In genomic region chr17:86973097-86973496, GRCm38 (mm10) we compare ENCODE assay signal across 31 mouse cellular contexts. TPM values are rescaled to one million over a fixed set of nuclear protein-coding genes. Genes with fewer than 3 reads are reported as not detected.
A peak's percentile ranks its signal among the peaks of the same experiment; 100 is the strongest.
DNase-seq lines count a peak whose midpoint lies in the region; ATAC-seq and TF ChIP-seq lines count a peak whose summit lies in the region.
"Had no signal": no experiment of that assay in that cellular context is flagged by ENCODE, and none has a peak within 500 bp of the region (broad histone marks: within the 10 kb centered on the region; RNA-seq: fewer than 3 reads in every experiment).

No protein-coding gene starts in this region.

- no peak for TF ChIP-seq EP300 in liver, postnatal 0 days (IDR thresholded peaks at IDR 0.05; ENCODE audit: low read depth)

- no peaks in the 10 kb centered on the region; the same call in 1 of the 2 replicates for H3K4me1 ChIP-seq in liver, embryonic 13.5 days (replicated peaks)
- peaks cover 13% of the 10 kb centered on the region; the same call in 1 of the 2 replicates for H3K4me1 ChIP-seq in liver, postnatal 0 days (ENCODE audit: insufficient read depth)
- H3K4me1 ChIP-seq in hindbrain, embryonic 11.5 days (replicated peaks; ENCODE audit: control insufficient read depth, insufficient read depth, low read length), result no peaks in the 10 kb centered on the region
- H3K4me1 ChIP-seq: embryonic facial prominence, embryonic 12.5 days had no signal

- DNase-seq in gastrocnemius, adult 2 months, result peak; percentile 47
- no peak for DNase-seq in gastrocnemius, adult 18-20 months (ENCODE audit: low spot score)
- no peak for DNase-seq in liver, embryonic 13.5 days
- DNase-seq in liver, result no peak
- peak; percentile 40 for DNase-seq in adipocyte (ENCODE audit: low spot score)
- no peak for DNase-seq in liver, postnatal 0 days
- DNase-seq in frontal cortex, postnatal 36 days (ENCODE audit: low spot score in 2 of 2), result no peak
- DNase-seq in hindbrain, embryonic 11.5 days (ENCODE audit: low spot score), result no peak
- DNase-seq: adrenal gland, adult 8-10 months; cerebellum, adult 11-12 months; cerebellum, adult 9-10 months; cerebellum, postnatal 25 days; heart, postnatal 36 days had no signal

- no peak overlapping the region for H3K4me2 ChIP-seq in liver, embryonic 13.5 days
- H3K4me2 ChIP-seq in liver, postnatal 0 days (ENCODE audit: low read depth, low read length), result no peak overlapping the region
- H3K4me2 ChIP-seq in hindbrain, embryonic 11.5 days (replicated peaks; ENCODE audit: low read depth, low read length), result no peak overlapping the region
- H3K4me2 ChIP-seq: embryonic facial prominence, embryonic 12.5 days; forebrain, embryonic 12.5 days; heart, embryonic 13.5 days; hindbrain, embryonic 12.5 days had no signal

- 65% methylated on average over 2 of the region's 2 CpGs for WGBS in liver, embryonic 13.5 days (ENCODE audit: insufficient replicate concordance)
- WGBS in liver, postnatal 0 days (ENCODE audit: insufficient replicate concordance), result 50% methylated on average over 2 of the region's 2 CpGs
- 91% methylated on average over 2 of the region's 2 CpGs for WGBS in hindbrain, embryonic 11.5 days

- TF ChIP-seq CTCF in gastrocnemius, adult 2 months (IDR thresholded peaks at IDR 0.05), result no peak
- no peak for TF ChIP-seq CTCF in liver, postnatal 0 days (IDR thresholded peaks at IDR 0.05; ENCODE audit: low read depth)

- H3K36me3 ChIP-seq in liver, embryonic 13.5 days, result no peaks in the 10 kb centered on the region; the same call in 1 of the 2 replicates
- 0 out of 2 replicates have a peak, but pooled peaks cover 4% of the 10 kb centered on the region for H3K36me3 ChIP-seq in liver, postnatal 0 days (replicated peaks; ENCODE audit: insufficient read depth, low read length)
- H3K36me3 ChIP-seq in hindbrain, embryonic 11.5 days (ENCODE audit: control insufficient read depth, insufficient read depth, low read length), result no peaks in the 10 kb centered on the region

- intact Hi-C loops in gastrocnemius, adult 2 months (cut with DNase I), result no loop called here

- no peaks in the 10 kb centered on the region for H3K27me3 ChIP-seq in liver, embryonic 13.5 days
- H3K27me3 ChIP-seq in liver, postnatal 0 days (ENCODE audit: insufficient read depth, low read length), result no peaks in the 10 kb centered on the region
- no peaks in the 10 kb centered on the region for H3K27me3 ChIP-seq in hindbrain, embryonic 11.5 days (ENCODE audit: control insufficient read depth, insufficient read depth, low read length)
- H3K27me3 ChIP-seq: embryonic facial prominence, embryonic 12.5 days; forebrain, embryonic 12.5 days; heart, embryonic 13.5 days; hindbrain, embryonic 12.5 days; Patski had no signal

- peak overlapping the region; percentile 56; the same call in 1 of the 2 replicates for H3K27ac ChIP-seq in gastrocnemius, adult 2 months
- no peak overlapping the region for H3K27ac ChIP-seq in liver, embryonic 13.5 days
- no peak overlapping the region for H3K27ac ChIP-seq in liver, postnatal 0 days (ENCODE audit: low read depth)
- no peak overlapping the region for H3K27ac ChIP-seq in hindbrain, embryonic 11.5 days (ENCODE audit: low read depth, low read length)
- H3K27ac ChIP-seq: embryonic facial prominence, embryonic 12.5 days; forebrain, embryonic 12.5 days; heart, embryonic 13.5 days; hindbrain, embryonic 12.5 days; hindbrain, postnatal 0 days had no signal

- no peak overlapping the region for H3K4me3 ChIP-seq in gastrocnemius, adult 2 months
- H3K4me3 ChIP-seq in liver, embryonic 13.5 days (replicated peaks), result no peak overlapping the region
- no peak overlapping the region for H3K4me3 ChIP-seq in liver, postnatal 0 days (ENCODE audit: low read depth, low read length)
- no peak overlapping the region for H3K4me3 ChIP-seq in hindbrain, embryonic 11.5 days (ENCODE audit: low read depth, low read length)
- H3K4me3 ChIP-seq: embryonic facial prominence, embryonic 12.5 days; forebrain, embryonic 12.5 days; heart, embryonic 13.5 days; hindbrain, embryonic 12.5 days had no signal

- no peaks in the 10 kb centered on the region for H3K9me3 ChIP-seq in liver, embryonic 13.5 days (replicated peaks)
- no peaks in the 10 kb centered on the region for H3K9me3 ChIP-seq in liver, postnatal 0 days (ENCODE audit: low read length)
- no peaks in the 10 kb centered on the region for H3K9me3 ChIP-seq in hindbrain, embryonic 11.5 days (ENCODE audit: control insufficient read depth, low read length)
- H3K9me3 ChIP-seq: embryonic facial prominence, embryonic 12.5 days; forebrain, embryonic 12.5 days; heart, embryonic 13.5 days; hindbrain, embryonic 12.5 days had no signal

- ATAC-seq in liver, embryonic 13.5 days (ENCODE audit: low read depth), result peak; percentile 34; the same call in 1 of the 2 replicates
- peak; percentile 65 for ATAC-seq in liver, postnatal 0 days
- no peak for ATAC-seq in hindbrain, embryonic 11.5 days (ENCODE audit: low FRiP score)
- ATAC-seq: activated CD4-positive, CD25-positive, alpha-beta regulatory T cell, adult 4 months; forebrain, embryonic 16.5 days; hindbrain, postnatal 0 days; Patski had no signal

- no peak overlapping the region for H3K9ac ChIP-seq in liver, embryonic 13.5 days
- H3K9ac ChIP-seq in liver, postnatal 0 days (replicated peaks), result no peak overlapping the region
- no peak overlapping the region for H3K9ac ChIP-seq in hindbrain, embryonic 11.5 days (ENCODE audit: low read depth, low read length)
- H3K9ac ChIP-seq: embryonic facial prominence, embryonic 12.5 days; forebrain, embryonic 12.5 days; heart, embryonic 13.5 days; hindbrain, embryonic 12.5 days had no signal

RNA-seq across cellular contexts. Expression of gene Rhoq, which starts 10.2 kb away (rescaled TPM):
- total RNA-seq in gastrocnemius, adult 2 months (2021), result 100 to 1,000 TPM; 168 to 172 TPM
- total RNA-seq in gastrocnemius, adult 18-20 months (2021), result 100 to 1,000 TPM; 163 to 166 TPM
- polyA plus RNA-seq in liver, embryonic 13.5 days (2015; fragmentation: Nextera tagmentation; extraction: Ambion mirVana), result 1.4 and 1.6 TPM in 2 replicates
- polyA plus RNA-seq in liver, postnatal 0 days (2015; fragmentation: Nextera tagmentation; extraction: Ambion mirVana), result 1.5 and 1.6 TPM in 2 replicates
- 10.7 and 13.1 TPM in 2 replicates for polyA plus RNA-seq in hindbrain, embryonic 11.5 days (2014; fragmentation: Nextera tagmentation; extraction: Ambion mirVana)

RNA-seq across cellular contexts. Expression of gene Atp6v1e2, which starts 25.4 kb away (rescaled TPM):
- not detected for total RNA-seq in gastrocnemius, adult 2 months (2021)
- not detected for total RNA-seq in gastrocnemius, adult 18-20 months (2021)
- polyA plus RNA-seq in liver, embryonic 13.5 days (2015; fragmentation: Nextera tagmentation; extraction: Ambion mirVana), result not detected in 2 replicates
- polyA plus RNA-seq in liver, postnatal 0 days (2015; fragmentation: Nextera tagmentation; extraction: Ambion mirVana), result not detected in 2 replicates
- not detected in 2 replicates for polyA plus RNA-seq in hindbrain, embryonic 11.5 days (2014; fragmentation: Nextera tagmentation; extraction: Ambion mirVana)
- total RNA-seq: adrenal gland, adult 8-10 months; adrenal gland, postnatal 4 days; gastrocnemius, adult 8-10 months; gastrocnemius, postnatal 4 days; heart, adult 8-10 months; heart, postnatal 36 days; hindbrain, postnatal 0 days; MEL had no signal
- polyA plus RNA-seq: activated CD4-positive, CD25-positive, alpha-beta regulatory T cell, adult 4 months; C2C12; cortical plate, adult 2 months; embryonic facial prominence, embryonic 12.5 days; forebrain, embryonic 12.5 days; forebrain, embryonic 16.5 days; heart, embryonic 13.5 days; heart, postnatal 0 days; hindbrain, embryonic 12.5 days; intestine, embryonic 14.5 days; Patski had no signal

RNA-seq across cellular contexts. Expression of gene Pigf, which starts 52.1 kb away (rescaled TPM):
- total RNA-seq in gastrocnemius, adult 2 months (2021), result 1 to 10 TPM; 2.2 to 2.7 TPM
- total RNA-seq in gastrocnemius, adult 18-20 months (2021), result 1 to 10 TPM; 1.6 to 2.7 TPM
- 17.2 and 18.5 TPM in 2 replicates for polyA plus RNA-seq in liver, embryonic 13.5 days (2015; fragmentation: Nextera tagmentation; extraction: Ambion mirVana)
- polyA plus RNA-seq in liver, postnatal 0 days (2015; fragmentation: Nextera tagmentation; extraction: Ambion mirVana), result 13.2 and 14.8 TPM in 2 replicates
- 42.3 and 45.2 TPM in 2 replicates for polyA plus RNA-seq in hindbrain, embryonic 11.5 days (2014; fragmentation: Nextera tagmentation; extraction: Ambion mirVana)

RNA-seq across cellular contexts. Expression of gene Cript, which starts 52.3 kb away (rescaled TPM):
- 10 to 100 TPM; 46.1 to 51.7 TPM for total RNA-seq in gastrocnemius, adult 2 months (2021)
- 10 to 100 TPM; 46.6 to 47.1 TPM for total RNA-seq in gastrocnemius, adult 18-20 months (2021)
- polyA plus RNA-seq in liver, embryonic 13.5 days (2015; fragmentation: Nextera tagmentation; extraction: Ambion mirVana), result 81.7 and 89.5 TPM in 2 replicates
- polyA plus RNA-seq in liver, postnatal 0 days (2015; fragmentation: Nextera tagmentation; extraction: Ambion mirVana), result 64.4 and 66.6 TPM in 2 replicates
- polyA plus RNA-seq in hindbrain, embryonic 11.5 days (2014; fragmentation: Nextera tagmentation; extraction: Ambion mirVana), result 212 and 226 TPM in 2 replicates

RNA-seq across cellular contexts. Expression of gene Tmem247, which starts 55.9 kb away (rescaled TPM):
- total RNA-seq in gastrocnemius, adult 2 months (2021), result not detected
- not detected for total RNA-seq in gastrocnemius, adult 18-20 months (2021)
- not detected in 2 replicates for polyA plus RNA-seq in liver, embryonic 13.5 days (2015; fragmentation: Nextera tagmentation; extraction: Ambion mirVana)
- polyA plus RNA-seq in liver, postnatal 0 days (2015; fragmentation: Nextera tagmentation; extraction: Ambion mirVana), result not detected in 2 replicates
- not detected in 2 replicates for polyA plus RNA-seq in hindbrain, embryonic 11.5 days (2014; fragmentation: Nextera tagmentation; extraction: Ambion mirVana)
- total RNA-seq: adrenal gland, adult 8-10 months; adrenal gland, postnatal 4 days; gastrocnemius, adult 8-10 months; gastrocnemius, postnatal 4 days; heart, adult 8-10 months; heart, postnatal 36 days; hindbrain, postnatal 0 days; MEL had no signal
- polyA plus RNA-seq: activated CD4-positive, CD25-positive, alpha-beta regulatory T cell, adult 4 months; C2C12; cortical plate, adult 2 months; embryonic facial prominence, embryonic 12.5 days; forebrain, embryonic 12.5 days; forebrain, embryonic 16.5 days; frontal cortex, adult 2 months; heart, embryonic 13.5 days; heart, postnatal 0 days; hindbrain, embryonic 12.5 days; hindbrain, postnatal 0 days; intestine, embryonic 14.5 days; Patski had no signal

Comparison
In these comparisons a context has a peak if more than half of its experiments do, and no peak if none do; other contexts are left out.
1. DNase-seq: peak in gastrocnemius, adult 2 months (single experiment) and adipocyte (single experiment); none in gastrocnemius, adult 18-20 months (single experiment), liver, embryonic 13.5 days (single experiment), liver (single experiment), liver, postnatal 0 days (single experiment), frontal cortex, postnatal 36 days (0 of 2) and hindbrain, embryonic 11.5 days (single experiment).